Mouse (Mus musculus): ENCODE results near the gene Cyth2. TPM values are rescaled to one million over a fixed set of nuclear protein-coding genes. Genes with fewer than 3 reads are reported as not detected.

Gene Cyth2
- polyA plus RNA-seq, 1 experiment = 21.7 TPM

DNA sequence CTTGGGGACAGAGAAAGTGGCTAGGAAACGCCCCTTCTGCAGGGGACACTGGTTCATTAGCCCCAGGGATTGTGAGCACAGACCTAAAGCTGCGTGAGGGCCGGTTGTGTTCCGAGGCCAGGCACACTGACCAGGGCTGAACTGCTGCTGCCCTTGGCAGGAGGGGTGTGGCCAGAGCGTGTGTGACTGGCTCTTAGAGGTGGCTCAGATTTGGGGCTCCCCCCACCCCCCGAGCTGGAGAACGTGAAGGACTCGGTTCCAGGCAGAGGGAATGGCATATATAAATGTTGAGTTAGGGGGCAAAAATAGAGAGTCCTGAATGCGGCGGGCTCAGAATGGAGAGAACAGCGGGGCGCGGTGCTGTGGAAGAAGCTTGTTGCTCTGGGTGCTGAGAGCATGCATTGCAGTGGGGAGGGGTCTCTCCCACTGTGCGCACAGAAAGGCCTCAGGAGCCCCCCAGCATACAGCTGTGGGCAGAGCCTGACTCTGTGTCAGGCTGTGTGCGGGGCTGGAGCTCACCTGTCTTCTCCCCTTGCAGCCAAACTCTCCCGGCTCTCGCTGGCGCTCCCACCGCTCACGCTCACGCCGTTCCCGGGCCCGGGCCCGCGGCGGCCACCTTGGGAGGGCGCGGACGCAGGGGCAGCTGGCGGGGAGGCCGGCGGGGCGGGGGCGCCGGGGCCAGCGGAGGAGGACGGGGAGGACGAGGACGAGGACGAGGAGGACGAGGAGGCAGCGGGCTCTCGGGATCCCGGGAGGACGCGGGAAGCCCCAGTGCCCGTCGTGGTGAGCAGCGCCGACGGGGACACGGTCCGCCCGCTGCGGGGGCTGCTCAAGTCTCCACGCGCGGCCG, 16.5 kb downstream of the Cyth2 start:
- Histone ChIP-seq H3K27ac (ENCODE audit: insufficient read depth, low read length) (no peak overlapping the region), H3K36me3 (ENCODE audit: control insufficient read depth, insufficient read depth, low read length) (no peaks in the 10 kb centered on the region), H3K4me1 (ENCODE audit: control insufficient read depth, insufficient read depth, insufficient read length) (peaks cover 15% of the 10 kb centered on the region), H3K27me3 (ENCODE audit: control insufficient read depth, insufficient read depth, low read length) (peaks cover 13% of the 10 kb centered on the region), H3K4me3 (ENCODE audit: extremely low read depth, insufficient read depth, insufficient read length) (peak overlapping the region; percentile 66)
- TF ChIP-seq CTCF (IDR thresholded peaks at IDR 0.05; ENCODE audit: extremely low read depth, insufficient read depth, insufficient read length, insufficient replicate concordance) = no peak
- no peak for TF ChIP-seq POLR2A (IDR thresholded peaks at IDR 0.05; ENCODE audit: low read depth, low read length)
- 4% methylated on average over 60 of the region's 60 CpGs for WGBS
- DNase-seq (ENCODE audit: low read depth in 1 of 2, low spot score in 2 of 2) = no peak

DNA sequence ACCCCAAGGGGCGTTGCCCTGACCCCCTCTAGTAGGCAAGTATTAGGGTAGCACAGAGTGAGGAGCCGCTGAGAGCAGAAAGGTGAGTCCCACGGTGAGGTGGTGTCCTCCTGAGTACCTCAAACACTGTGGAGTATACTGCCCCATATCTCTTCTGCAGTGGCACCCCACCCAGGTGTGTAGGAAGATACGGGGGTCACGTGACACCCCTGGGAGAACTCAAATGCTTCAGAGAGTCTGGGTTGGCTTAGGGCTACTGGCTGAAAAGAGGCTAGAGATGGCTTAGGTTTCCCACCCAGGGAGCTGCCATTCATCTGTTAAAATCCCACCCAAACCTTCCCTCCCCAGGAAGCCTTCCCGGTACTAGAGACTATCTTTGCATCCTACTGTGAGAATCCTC, 17.4 kb downstream of the Cyth2 start:
- WGBS = 72% methylated on average over 6 of the region's 6 CpGs
- TF ChIP-seq POLR2A (IDR thresholded peaks at IDR 0.05; ENCODE audit: low read depth, low read length) (no peak), CTCF (IDR thresholded peaks at IDR 0.05; ENCODE audit: extremely low read depth, insufficient read depth, insufficient read length, insufficient replicate concordance) (no peak)
- peaks cover 15% of the 10 kb centered on the region for H3K4me1 ChIP-seq (ENCODE audit: control insufficient read depth, insufficient read depth, insufficient read length)
- no peak for DNase-seq (ENCODE audit: low read depth in 1 of 2, low spot score in 2 of 2)
- H3K27me3 ChIP-seq (ENCODE audit: control insufficient read depth, insufficient read depth, low read length) = peaks cover 13% of the 10 kb centered on the region
- no peak overlapping the region for H3K27ac ChIP-seq (ENCODE audit: insufficient read depth, low read length)
- no peaks in the 10 kb centered on the region for H3K36me3 ChIP-seq (ENCODE audit: control insufficient read depth, insufficient read depth, low read length)
- H3K4me3 ChIP-seq (ENCODE audit: extremely low read depth, insufficient read depth, insufficient read length) = no peak overlapping the region

DNA sequence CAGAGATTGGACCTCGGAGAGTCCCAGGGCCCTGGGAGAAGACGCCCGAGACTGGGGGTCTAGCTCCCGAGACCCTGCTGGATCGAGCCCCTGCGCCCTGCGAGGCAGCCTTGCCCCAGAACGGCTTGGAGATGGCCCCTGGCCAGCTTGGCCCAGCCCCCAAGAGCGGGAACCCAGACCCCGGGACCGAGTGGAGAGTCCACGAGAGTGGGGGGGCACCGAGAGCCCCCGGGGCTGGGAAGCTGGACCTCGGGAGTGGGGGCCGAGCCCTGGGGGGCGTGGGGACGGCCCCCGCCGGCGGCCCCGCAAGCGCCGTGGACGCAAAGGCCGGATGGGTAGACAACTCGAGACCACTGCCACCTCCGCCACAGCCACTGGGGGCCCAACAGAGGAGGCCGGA, 19.4 kb downstream of the Cyth2 start:
- no peak for DNase-seq (ENCODE audit: low read depth in 1 of 2, low spot score in 2 of 2)
- TF ChIP-seq POLR2A (IDR thresholded peaks at IDR 0.05; ENCODE audit: low read depth, low read length) (no peak), CTCF (IDR thresholded peaks at IDR 0.05; ENCODE audit: extremely low read depth, insufficient read depth, insufficient read length, insufficient replicate concordance) (no peak)
- Histone ChIP-seq H3K4me1 (ENCODE audit: control insufficient read depth, insufficient read depth, insufficient read length) (peaks cover 10% of the 10 kb centered on the region), H3K4me3 (ENCODE audit: extremely low read depth, insufficient read depth, insufficient read length) (no peak overlapping the region), H3K27ac (ENCODE audit: insufficient read depth, low read length) (no peak overlapping the region), H3K36me3 (ENCODE audit: control insufficient read depth, insufficient read depth, low read length) (no peaks in the 10 kb centered on the region), H3K27me3 (ENCODE audit: control insufficient read depth, insufficient read depth, low read length) (peaks cover 13% of the 10 kb centered on the region)
- WGBS = 89% methylated on average over 29 of the region's 29 CpGs

DNA sequence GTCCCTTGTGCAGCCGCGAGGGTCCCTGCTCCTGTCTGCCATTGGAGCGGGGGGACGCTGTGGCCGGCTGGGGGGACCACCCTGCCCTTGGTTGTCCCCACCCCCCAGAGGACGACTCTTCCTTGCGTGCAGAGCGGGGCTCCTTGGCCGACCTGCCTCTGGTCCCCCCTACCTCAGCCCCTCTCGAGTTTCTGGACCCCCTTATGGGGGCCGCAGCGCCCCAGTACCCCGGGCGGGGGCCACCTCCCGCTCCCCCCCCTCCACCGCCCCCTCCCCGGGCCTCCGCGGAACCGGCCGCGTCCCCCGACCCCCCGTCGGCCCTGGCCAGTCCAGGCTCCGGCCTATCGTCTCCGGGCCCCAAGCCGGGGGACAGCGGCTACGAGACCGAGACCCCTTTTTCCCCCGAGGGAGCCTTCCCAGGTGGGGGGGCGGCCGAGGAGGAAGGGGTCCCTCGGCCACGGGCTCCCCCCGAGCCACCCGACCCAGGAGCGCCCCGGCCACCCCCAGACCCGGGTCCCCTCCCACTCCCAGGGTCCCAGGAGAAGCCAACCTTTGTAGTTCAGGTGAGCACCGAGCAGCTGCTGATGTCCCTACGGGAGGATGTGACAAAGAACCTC, 20.3 kb downstream of the Cyth2 start:
- Histone ChIP-seq H3K27ac (ENCODE audit: insufficient read depth, low read length) (no peak overlapping the region), H3K27me3 (ENCODE audit: control insufficient read depth, insufficient read depth, low read length) (peaks cover 13% of the 10 kb centered on the region), H3K4me3 (ENCODE audit: extremely low read depth, insufficient read depth, insufficient read length) (no peak overlapping the region), H3K4me1 (ENCODE audit: control insufficient read depth, insufficient read depth, insufficient read length) (peaks cover 10% of the 10 kb centered on the region), H3K36me3 (ENCODE audit: control insufficient read depth, insufficient read depth, low read length) (no peaks in the 10 kb centered on the region)
- WGBS = 85% methylated on average over 44 of the region's 44 CpGs
- TF ChIP-seq CTCF (IDR thresholded peaks at IDR 0.05; ENCODE audit: extremely low read depth, insufficient read depth, insufficient read length, insufficient replicate concordance) (no peak), POLR2A (IDR thresholded peaks at IDR 0.05; ENCODE audit: low read depth, low read length) (no peak)
- no peak for DNase-seq (ENCODE audit: low read depth in 1 of 2, low spot score in 2 of 2)

DNA sequence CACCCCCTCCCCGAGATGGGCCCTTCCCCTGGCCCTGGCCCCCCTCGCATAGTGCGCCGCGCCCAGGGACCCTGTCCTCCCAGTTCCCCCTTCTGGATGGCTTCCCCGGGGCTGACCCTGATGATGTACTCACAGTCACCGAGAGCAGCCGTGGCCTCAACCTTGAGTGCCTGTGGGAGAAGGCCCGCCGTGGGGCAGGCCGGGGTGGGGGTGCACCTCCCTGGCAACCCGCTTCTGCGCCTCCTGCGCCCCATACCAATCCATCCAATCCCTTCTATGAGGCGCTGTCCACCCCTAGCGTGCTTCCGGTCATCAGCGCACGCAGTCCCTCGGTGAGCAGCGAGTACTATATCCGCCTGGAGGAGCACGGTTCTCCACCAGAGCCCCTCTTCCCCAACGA, 21.1 kb downstream of the Cyth2 start:
- 80% methylated on average over 20 of the region's 24 CpGs for WGBS
- TF ChIP-seq POLR2A (IDR thresholded peaks at IDR 0.05; ENCODE audit: low read depth, low read length) = no peak
- TF ChIP-seq CTCF (IDR thresholded peaks at IDR 0.05; ENCODE audit: extremely low read depth, insufficient read depth, insufficient read length, insufficient replicate concordance) = no peak
- H3K27me3 ChIP-seq (ENCODE audit: control insufficient read depth, insufficient read depth, low read length) = peaks cover 10% of the 10 kb centered on the region
- H3K27ac ChIP-seq (ENCODE audit: insufficient read depth, low read length) = no peak overlapping the region
- H3K4me1 ChIP-seq (ENCODE audit: control insufficient read depth, insufficient read depth, insufficient read length) = peaks cover 5% of the 10 kb centered on the region; the same call in 1 of the 2 replicates
- H3K4me3 ChIP-seq (ENCODE audit: extremely low read depth, insufficient read depth, insufficient read length) = no peak overlapping the region
- DNase-seq (ENCODE audit: low read depth in 1 of 2, low spot score in 2 of 2) = no peak
- H3K36me3 ChIP-seq (ENCODE audit: control insufficient read depth, insufficient read depth, low read length) = no peaks in the 10 kb centered on the region

DNA sequence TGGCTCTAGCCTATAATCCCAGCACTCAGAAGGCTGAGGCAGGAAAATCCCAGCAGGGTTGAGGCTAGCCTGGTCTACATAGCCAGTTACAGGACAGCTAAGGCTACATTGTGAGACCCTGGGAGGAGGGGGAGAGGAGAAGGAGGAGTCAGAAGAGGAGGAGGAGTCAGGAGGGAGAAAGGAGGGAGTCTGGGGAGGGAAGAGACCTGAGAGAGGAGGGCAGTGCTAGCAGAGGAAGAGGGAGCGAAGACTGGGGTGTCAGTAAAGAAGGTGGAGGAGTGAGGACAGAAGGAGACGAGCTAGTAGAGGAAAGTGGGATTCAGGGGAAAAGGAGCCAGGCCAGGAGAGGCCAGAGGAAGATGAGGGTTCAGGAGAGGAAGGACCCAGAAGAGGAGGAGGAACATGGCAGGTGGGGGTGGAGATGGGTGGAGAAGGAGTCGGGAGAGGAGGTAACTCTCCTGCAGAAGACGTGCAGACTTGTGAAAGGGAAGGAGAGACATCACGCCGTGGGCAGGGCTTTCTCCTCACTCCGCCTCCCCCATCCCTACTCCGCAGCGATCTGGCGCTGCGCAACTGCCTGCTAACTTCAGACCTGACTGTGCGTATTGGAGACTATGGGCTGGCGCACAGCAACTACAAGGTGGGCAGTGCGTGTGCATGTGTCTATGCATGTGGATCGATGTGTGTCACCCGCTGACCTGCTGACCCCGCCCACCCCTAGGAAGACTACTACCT, 22.5 kb downstream of the Cyth2 start:
- no peaks in the 10 kb centered on the region; the same call in 1 of the 2 replicates for H3K4me1 ChIP-seq (ENCODE audit: control insufficient read depth, insufficient read depth, insufficient read length)
- H3K27me3 ChIP-seq (ENCODE audit: control insufficient read depth, insufficient read depth, low read length) = peaks cover 1% of the 10 kb centered on the region; the same call in 1 of the 2 replicates
- no peaks in the 10 kb centered on the region for H3K36me3 ChIP-seq (ENCODE audit: control insufficient read depth, insufficient read depth, low read length)
- TF ChIP-seq POLR2A (IDR thresholded peaks at IDR 0.05; ENCODE audit: low read depth, low read length) = no peak
- TF ChIP-seq CTCF (IDR thresholded peaks at IDR 0.05; ENCODE audit: extremely low read depth, insufficient read depth, insufficient read length, insufficient replicate concordance) = no peak
- WGBS = 75% methylated on average over 17 of the region's 17 CpGs
- no peak overlapping the region for H3K27ac ChIP-seq (ENCODE audit: insufficient read depth, low read length)
- H3K4me3 ChIP-seq (ENCODE audit: extremely low read depth, insufficient read depth, insufficient read length) = no peak overlapping the region
- DNase-seq (ENCODE audit: low read depth in 1 of 2, low spot score in 2 of 2) = no peak
